Mouse (Mus musculus): ENCODE results near the gene Sema3f. TPM values are rescaled to one million over a fixed set of nuclear protein-coding genes. Genes with fewer than 3 reads are reported as not detected.

Sema3f gene
- polyA plus RNA-seq, 1 experiment from 2014 or later: 44.0 TPM

DNA sequence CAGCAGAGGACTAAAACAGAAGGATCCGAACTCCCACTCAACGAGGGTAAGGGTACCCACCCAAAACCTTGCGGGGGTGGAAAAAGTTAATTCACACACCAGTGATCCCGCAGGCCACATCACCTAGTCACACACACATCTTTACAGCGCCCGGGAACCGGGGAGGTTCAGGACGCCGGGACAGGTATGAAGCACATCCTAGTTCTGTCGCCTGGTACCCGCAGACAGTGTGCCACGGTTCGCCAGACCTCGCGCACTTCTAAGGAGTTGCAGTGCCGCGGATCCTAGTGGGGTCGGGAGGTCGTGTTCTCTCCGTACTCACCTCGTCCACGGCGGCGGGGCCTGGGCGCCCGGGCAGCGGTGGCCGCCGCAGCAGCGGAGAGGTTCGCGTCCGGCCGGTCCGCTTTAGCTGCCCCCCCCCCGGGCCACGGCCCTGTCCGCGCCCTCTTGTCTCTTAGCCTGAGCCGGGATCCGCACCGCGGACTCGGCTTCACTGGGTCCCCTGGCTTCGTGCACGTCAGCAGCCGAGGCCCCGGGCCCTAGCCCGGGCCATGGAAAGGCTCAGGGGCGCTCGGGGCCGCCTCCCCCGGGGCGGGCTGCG lies 1.1 kb downstream of the Sema3f start:
- Histone ChIP-seq H3K4me1 (peaks cover 54% of the 10 kb centered on the region), H3K9ac (peak overlapping the region; percentile 99), H3K4me2 (peak overlapping the region; percentile 78), H3K36me3 (peaks cover 13% of the 10 kb centered on the region), H3K27ac (peak overlapping the region; percentile 97), H3K9me3 (no peaks in the 10 kb centered on the region), H3K4me3 (peak overlapping the region; percentile 81), H3K27me3 (no peaks in the 10 kb centered on the region)
- under 1% methylated on average over 51 of the region's 55 CpGs for WGBS
- no peak; the same call in 1 of the 2 replicates for ATAC-seq (ENCODE audit: insufficient number of reproducible peaks, insufficient read depth, low FRiP score, low TSS enrichment, low read depth)

DNA sequence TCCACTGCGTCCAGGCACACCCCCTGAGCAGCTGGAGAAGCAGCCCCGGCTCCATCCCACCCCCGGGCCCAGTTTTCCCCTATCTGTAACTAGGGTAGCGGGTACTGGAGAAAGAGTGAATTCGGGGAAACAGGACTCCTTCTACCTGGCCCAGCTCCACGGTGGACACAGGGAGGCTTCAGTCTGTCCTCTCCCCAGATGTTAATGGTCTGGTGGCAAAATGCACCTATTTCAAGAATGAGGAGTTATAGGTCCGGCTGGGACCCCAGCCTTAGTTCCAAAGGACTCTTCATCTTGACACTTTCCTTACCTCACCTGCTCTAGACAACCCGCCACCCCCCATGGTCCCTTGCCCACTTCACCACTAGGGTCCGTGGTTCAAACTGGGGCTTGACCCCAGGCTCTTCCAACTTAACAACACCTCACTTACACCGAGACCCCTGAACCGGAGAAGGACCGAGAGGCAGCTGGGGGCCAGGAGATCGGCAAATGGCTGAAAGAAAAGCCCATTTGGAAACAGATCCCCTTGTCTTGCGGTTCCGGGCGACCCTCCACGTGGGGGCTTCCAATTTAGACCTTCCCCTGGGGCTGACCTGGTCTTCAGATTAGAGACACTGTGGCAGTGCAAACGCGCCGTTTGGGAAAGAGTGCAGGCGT lies 1.7 kb downstream of the Sema3f start:
- Histone ChIP-seq H3K4me3 (peak overlapping the region; percentile 81), H3K36me3 (peaks cover 20% of the 10 kb centered on the region), H3K27ac (peak overlapping the region; percentile 97), H3K4me2 (peak overlapping the region; percentile 78), H3K9ac (peak overlapping the region; percentile 99), H3K27me3 (no peaks in the 10 kb centered on the region), H3K4me1 (peaks cover 54% of the 10 kb centered on the region), H3K9me3 (no peaks in the 10 kb centered on the region)
- WGBS: under 1% methylated on average over 21 of the region's 21 CpGs
- ATAC-seq (ENCODE audit: insufficient number of reproducible peaks, insufficient read depth, low FRiP score, low TSS enrichment, low read depth): no peak

DNA sequence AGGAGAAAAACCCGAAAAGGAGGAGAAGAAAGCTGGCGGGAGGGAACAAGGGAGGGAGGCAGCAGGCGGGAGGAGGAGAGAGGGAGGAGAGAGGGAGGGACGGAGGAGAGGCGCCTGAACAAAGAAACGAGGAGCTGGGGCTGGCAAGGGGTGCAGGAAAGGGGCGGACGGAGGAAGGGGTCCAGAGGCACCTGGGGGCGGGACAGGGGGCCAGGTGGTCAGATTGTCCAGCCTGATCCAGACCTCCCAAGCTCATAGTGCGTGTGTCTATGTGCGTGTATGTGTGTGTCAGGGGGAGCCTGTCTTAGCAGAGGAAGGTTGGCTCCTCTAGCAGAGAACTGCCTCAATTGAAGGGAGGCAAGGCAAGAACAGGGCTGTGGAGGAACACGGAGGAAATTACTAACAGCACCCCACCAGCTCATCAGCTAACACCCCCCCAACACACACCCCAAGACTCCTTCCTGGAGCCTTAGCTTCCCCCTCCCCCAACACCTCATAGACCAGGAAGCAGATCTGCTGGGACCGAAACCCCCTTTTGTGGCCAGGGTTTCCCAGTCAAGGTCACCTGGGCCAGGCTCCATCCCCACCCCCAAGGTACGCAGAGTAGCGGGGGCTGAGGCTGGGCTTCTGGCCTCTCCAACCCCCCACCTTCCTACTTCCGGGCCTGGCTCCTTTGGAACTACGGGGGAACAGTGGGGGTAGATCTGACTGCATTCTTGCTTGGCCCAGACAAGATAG lies 2.4 kb downstream of the Sema3f start:
- Histone ChIP-seq H3K4me3 (peak overlapping the region; percentile 81), H3K4me2 (peak overlapping the region; percentile 78), H3K27me3 (no peaks in the 10 kb centered on the region), H3K36me3 (peaks cover 27% of the 10 kb centered on the region), H3K27ac (peak overlapping the region; percentile 97), H3K9ac (peak overlapping the region; percentile 99), H3K9me3 (no peaks in the 10 kb centered on the region), H3K4me1 (peaks cover 54% of the 10 kb centered on the region)
- ATAC-seq (ENCODE audit: insufficient number of reproducible peaks, insufficient read depth, low FRiP score, low TSS enrichment, low read depth): peak; percentile 29; the same call in 1 of the 2 replicates
- WGBS: under 1% methylated on average over 17 of the region's 17 CpGs

DNA sequence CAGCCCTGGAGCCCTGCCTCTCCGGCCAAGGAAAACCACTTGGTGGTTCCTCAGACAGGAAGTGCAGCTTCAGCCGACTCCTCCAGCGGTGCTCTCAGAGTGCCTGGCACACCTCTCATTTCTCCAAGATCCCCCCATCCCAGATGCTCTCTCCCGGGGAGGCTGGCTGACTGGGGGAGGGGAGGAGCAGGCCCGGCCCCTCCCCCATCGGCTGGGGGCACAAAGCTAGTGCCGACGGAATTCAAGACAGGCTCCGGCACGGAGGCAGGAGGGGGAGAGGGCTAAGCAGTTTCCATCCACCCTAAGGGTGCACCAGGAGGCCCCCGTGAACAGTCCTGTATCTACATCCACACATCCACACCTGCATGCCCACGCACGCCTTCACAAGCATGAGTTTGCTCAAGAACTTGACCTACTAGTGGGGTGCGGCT lies 3.5 kb downstream of the Sema3f start:
- peak overlapping the region; percentile 97 for H3K27ac ChIP-seq
- ATAC-seq (ENCODE audit: insufficient number of reproducible peaks, insufficient read depth, low FRiP score, low TSS enrichment, low read depth): peak; percentile 32; the same call in 1 of the 2 replicates
- no peaks in the 10 kb centered on the region for H3K27me3 ChIP-seq
- peak overlapping the region; percentile 81 for H3K4me3 ChIP-seq
- H3K4me2 ChIP-seq: peak overlapping the region; percentile 78
- H3K9ac ChIP-seq: peak overlapping the region; percentile 99
- no peaks in the 10 kb centered on the region for H3K9me3 ChIP-seq
- WGBS: 1% methylated on average over 14 of the region's 14 CpGs
- peaks cover 61% of the 10 kb centered on the region for H3K4me1 ChIP-seq
- H3K36me3 ChIP-seq: peaks cover 33% of the 10 kb centered on the region

DNA sequence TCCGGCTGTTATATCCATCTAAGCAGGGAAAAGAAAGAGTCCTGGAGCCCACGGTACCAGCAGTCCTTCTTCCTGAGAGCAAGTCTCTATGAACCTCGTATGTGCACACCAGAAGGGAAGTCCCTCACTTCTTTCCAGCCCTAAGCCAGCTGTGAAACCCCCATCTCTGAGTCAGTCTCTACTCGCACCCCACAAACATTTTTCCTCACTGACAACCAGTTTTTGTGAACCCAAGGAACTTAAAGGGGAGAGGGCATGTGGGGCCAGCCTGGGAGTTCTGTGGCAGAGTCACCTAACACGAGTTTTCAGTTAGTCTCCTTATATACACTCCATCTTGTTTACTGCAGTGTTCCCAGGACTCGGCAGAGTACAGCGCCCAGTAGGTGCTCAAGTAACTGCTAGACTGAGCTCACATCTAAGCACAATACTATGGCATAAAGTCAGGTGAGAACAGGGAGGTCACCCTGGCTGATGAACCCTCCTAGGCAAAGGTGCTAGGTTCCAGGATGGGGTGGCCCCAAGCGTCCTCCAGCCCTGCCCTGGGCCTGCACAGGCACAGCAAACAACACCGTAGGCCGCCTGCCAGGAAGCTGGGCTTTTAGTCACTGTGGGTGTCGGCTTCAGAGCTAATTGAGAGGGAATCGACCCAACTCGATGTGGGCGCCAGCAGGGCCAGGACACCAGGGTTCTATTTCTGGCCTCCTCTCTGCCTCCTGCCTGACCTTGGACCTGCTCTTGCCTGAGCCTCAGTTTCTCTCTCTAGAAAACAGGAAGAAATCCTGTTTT lies 6.7 kb downstream of the Sema3f start:
- Histone ChIP-seq H3K36me3 (peaks cover 50% of the 10 kb centered on the region), H3K4me1 (peaks cover 87% of the 10 kb centered on the region), H3K27ac (peak overlapping the region; percentile 73), H3K9me3 (no peaks in the 10 kb centered on the region), H3K4me3 (no peak overlapping the region), H3K9ac (peak overlapping the region; percentile 21; the same call in 1 of the 2 replicates), H3K4me2 (0 out of 2 replicates have a peak overlapping the region, but pooled peaks have one; percentile 9), H3K27me3 (no peaks in the 10 kb centered on the region)
- ATAC-seq (ENCODE audit: insufficient number of reproducible peaks, insufficient read depth, low FRiP score, low TSS enrichment, low read depth): no peak
- 55% methylated on average over 14 of the region's 14 CpGs for WGBS

DNA sequence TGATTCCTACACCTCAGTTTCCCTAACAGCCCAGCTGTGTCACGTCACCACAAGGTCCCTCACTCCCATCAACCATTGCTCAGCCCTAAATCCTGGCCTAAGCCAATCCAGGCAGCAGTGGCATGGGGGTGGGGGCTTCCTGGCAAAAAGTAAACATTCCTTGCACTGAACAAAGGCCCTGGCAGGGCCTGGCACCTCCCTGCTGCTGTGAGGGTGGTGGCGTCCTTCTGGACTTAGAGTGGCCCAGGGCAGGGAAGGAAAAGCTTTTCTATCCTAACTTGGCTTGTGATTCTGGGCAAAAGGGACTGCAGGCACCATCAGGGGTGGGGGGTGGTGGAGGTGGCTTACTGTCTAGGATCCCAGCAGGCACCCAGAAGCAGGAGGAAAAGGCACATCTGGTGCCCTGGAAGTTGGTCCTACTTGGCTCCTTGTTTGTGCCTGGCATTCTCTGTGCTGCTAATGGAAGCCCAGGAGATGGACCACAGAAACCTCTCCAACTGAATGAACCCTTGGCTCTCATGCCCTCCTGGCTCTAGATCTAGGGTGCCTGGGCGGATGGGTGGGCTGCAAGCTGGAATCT lies 7.6 kb downstream of the Sema3f start:
- Histone ChIP-seq H3K4me1 (peaks cover 95% of the 10 kb centered on the region), H3K4me2 (no peak overlapping the region), H3K36me3 (peaks cover 56% of the 10 kb centered on the region), H3K27me3 (no peaks in the 10 kb centered on the region), H3K9me3 (no peaks in the 10 kb centered on the region), H3K4me3 (no peak overlapping the region), H3K27ac (peak overlapping the region; percentile 73), H3K9ac (peak overlapping the region; percentile 51)
- ATAC-seq (ENCODE audit: insufficient number of reproducible peaks, insufficient read depth, low FRiP score, low TSS enrichment, low read depth): no peak
- WGBS: 67% methylated on average over 3 of the region's 3 CpGs

DNA sequence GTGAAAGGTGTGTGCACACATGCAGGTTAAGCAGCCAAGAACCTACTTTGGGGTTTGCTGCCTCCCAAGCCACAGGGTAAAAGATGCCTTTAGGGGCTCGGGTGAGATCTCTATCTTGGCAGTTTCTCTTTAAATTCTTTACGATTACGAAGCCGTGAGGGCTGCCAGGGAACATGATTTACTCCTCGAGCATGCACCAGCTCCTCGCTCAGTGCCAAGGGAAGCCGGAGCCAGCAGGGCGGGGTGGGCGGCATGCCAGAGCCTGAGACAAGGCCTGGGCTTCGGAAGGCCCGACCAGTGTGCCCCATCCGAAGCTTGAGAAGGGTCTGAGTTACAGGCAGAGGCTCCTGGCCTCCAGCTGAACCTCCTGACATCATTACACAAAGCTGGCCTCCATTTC lies 8.7 kb downstream of the Sema3f start:
- Histone ChIP-seq H3K27ac (peak overlapping the region; percentile 82), H3K4me1 (peaks cover 99% of the 10 kb centered on the region), H3K4me3 (no peak overlapping the region), H3K4me2 (peak overlapping the region; percentile 47), H3K9ac (peak overlapping the region; percentile 60), H3K9me3 (no peaks in the 10 kb centered on the region), H3K27me3 (no peaks in the 10 kb centered on the region), H3K36me3 (peaks cover 65% of the 10 kb centered on the region)
- ATAC-seq (ENCODE audit: insufficient number of reproducible peaks, insufficient read depth, low FRiP score, low TSS enrichment, low read depth): no peak
- 23% methylated on average over 12 of the region's 12 CpGs for WGBS

DNA sequence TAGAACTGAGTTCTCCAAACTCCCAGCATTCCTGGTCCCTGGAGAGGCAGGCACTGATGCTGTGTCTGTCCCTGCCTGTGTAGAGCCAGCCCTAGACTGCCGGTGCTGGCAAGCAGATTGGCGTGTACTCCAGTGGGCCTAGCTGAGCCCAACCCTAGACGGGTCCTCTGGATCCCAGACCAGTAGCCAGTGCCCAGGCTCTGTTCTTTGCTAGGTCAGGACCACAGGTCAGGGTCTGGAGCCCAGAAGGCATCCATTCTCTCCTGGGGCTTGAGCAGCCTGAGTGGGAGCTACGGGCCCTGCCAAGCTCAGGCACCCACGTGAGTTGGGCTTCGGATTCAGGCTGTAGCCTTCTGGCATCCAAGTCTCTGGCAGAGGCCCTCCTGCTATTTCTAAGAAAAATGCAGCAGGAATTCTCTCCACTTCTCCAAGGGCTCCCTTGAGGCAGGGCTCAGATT lies 10.1 kb downstream of the Sema3f start:
- no peak for ATAC-seq (ENCODE audit: insufficient number of reproducible peaks, insufficient read depth, low FRiP score, low TSS enrichment, low read depth)
- peaks cover 70% of the 10 kb centered on the region for H3K36me3 ChIP-seq
- peak overlapping the region; percentile 47 for H3K4me2 ChIP-seq
- H3K4me3 ChIP-seq: peak overlapping the region; percentile 19
- H3K27ac ChIP-seq: peak overlapping the region; percentile 82
- no peaks in the 10 kb centered on the region for H3K27me3 ChIP-seq
- H3K4me1 ChIP-seq: peaks cover 99% of the 10 kb centered on the region
- H3K9ac ChIP-seq: peak overlapping the region; percentile 60
- H3K9me3 ChIP-seq: no peaks in the 10 kb centered on the region
- 18% methylated on average over 6 of the region's 6 CpGs for WGBS

GRCm38 (mm10) chr9:107699376-107699980 lies 10.8 kb downstream of the Sema3f start:
- H3K4me2 ChIP-seq: peak overlapping the region; percentile 47
- WGBS: 7% methylated on average over 9 of the region's 9 CpGs
- no peak for ATAC-seq (ENCODE audit: insufficient number of reproducible peaks, insufficient read depth, low FRiP score, low TSS enrichment, low read depth)
- H3K36me3 ChIP-seq: peaks cover 70% of the 10 kb centered on the region
- H3K9me3 ChIP-seq: no peaks in the 10 kb centered on the region
- peak overlapping the region; percentile 82 for H3K27ac ChIP-seq
- peak overlapping the region; percentile 19 for H3K4me3 ChIP-seq
- H3K9ac ChIP-seq: peak overlapping the region; percentile 60
- no peaks in the 10 kb centered on the region for H3K27me3 ChIP-seq
- peaks cover 99% of the 10 kb centered on the region for H3K4me1 ChIP-seq

DNA sequence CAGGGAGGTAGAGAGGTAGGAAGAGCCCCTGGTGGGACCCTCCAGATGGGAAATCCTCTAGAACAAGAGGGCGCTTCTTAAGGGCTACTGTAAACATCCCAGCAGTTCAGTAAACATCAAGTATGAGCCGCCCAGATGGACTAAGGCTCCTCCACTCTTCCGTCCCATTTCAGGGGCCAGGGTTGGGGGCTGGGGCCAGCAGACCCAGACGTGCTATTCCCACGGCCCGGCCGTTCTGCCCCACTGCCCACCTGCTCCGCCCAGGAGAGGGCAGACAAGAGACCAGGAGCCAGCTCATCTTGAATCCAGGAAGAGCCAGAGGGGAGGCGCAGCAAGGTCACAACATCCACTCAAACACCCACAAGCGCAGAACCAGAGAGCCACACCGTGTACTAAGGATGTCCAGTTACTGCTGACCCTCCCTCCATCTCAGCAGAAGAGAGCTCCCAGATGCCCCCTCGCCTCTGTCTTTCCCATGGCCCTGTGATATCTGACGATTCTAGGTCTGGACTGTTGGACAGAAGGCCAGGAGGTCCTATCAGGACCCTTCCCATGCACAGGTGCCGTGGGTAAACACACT lies 11.6 kb downstream of the Sema3f start:
- H3K36me3 ChIP-seq: peaks cover 68% of the 10 kb centered on the region
- H3K4me1 ChIP-seq: peaks cover 92% of the 10 kb centered on the region
- 0 out of 2 replicates have a peak overlapping the region, but pooled peaks have one; percentile 19 for H3K4me3 ChIP-seq
- WGBS: 23% methylated on average over 14 of the region's 14 CpGs
- peak overlapping the region; percentile 54 for H3K9ac ChIP-seq
- ATAC-seq (ENCODE audit: insufficient number of reproducible peaks, insufficient read depth, low FRiP score, low TSS enrichment, low read depth): no peak
- H3K9me3 ChIP-seq: no peaks in the 10 kb centered on the region
- H3K27ac ChIP-seq: peak overlapping the region; percentile 82
- H3K27me3 ChIP-seq: no peaks in the 10 kb centered on the region
- H3K4me2 ChIP-seq: peak overlapping the region; percentile 47

Data from embryonic facial prominence, embryonic 13.5 days (tissue).